Mouse (Mus musculus) ES-E14 (cell line): ENCODE results near the gene Dis3l.

ENCODE experiments used
- CHD2 ChIP-seq: IDR thresholded peaks from 2 replicates; pipeline ENCODE4 v1.6.1; 2014; ENCODE audit warnings: mild to moderate bottlenecking, low read depth, low read length, inconsistent platforms
- HCFC1 ChIP-seq: IDR thresholded peaks from 2 replicates; pipeline ENCODE4 v1.6.1; 2012; ENCODE audit warnings: low read length, inconsistent platforms, borderline replicate concordance; ENCODE audit not compliant: insufficient read depth
- MAFK ChIP-seq: IDR thresholded peaks from 2 replicates; pipeline ENCODE4 v1.6.1; 2014; ENCODE audit warnings: mild to moderate bottlenecking, low read depth, low read length, inconsistent platforms; ENCODE audit not compliant: insufficient read depth
- ZC3H11A ChIP-seq: IDR thresholded peaks from 2 replicates; pipeline ENCODE4 v1.6.1; 2012; ENCODE audit warnings: low read depth, mild to moderate bottlenecking, inconsistent platforms, low read length, borderline replicate concordance
- ZNF384 ChIP-seq: IDR thresholded peaks from 2 replicates; pipeline ENCODE4 v1.6.1; 2012; ENCODE audit warnings: low read depth, low read length, inconsistent platforms

DNA sequence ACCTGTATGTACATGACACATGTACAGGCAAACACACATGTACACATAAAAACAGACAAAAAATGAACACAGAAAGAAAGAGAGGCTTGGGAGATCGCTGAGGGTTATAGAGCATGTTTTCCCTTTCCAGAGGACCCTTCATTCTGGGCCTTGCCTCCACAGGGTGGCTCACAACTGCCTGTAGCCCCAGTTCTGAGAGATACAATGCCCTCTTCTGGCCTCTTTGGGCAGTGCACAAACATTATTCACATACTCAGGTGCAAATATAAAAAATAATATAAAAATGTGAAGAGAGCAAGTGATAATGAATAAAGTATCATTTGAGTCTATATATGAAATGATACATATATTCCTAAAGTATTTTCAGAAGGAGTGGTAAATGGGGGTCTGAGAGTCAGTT lies 66.2 kb downstream of the Dis3l start:
- TF ChIP-seq ZNF384 (no peak), CHD2 (no peak), MAFK (no peak), ZC3H11A (no peak), HCFC1 (no peak)
